Mouse (Mus musculus) lung, postnatal 0 days (tissue): ENCODE measurements around the gene Irf2. TPM values are rescaled to one million over a fixed set of nuclear protein-coding genes. Genes with fewer than 3 reads are reported as not detected.

Experiments used
- ATAC-seq: fragments of 200-750 bp; cut with Nextera tagmentation; 2 replicates; pipeline ENCODE4 v1.8.0; 2017; ENCODE audit warnings: moderate library complexity
- DNase-seq: peaks from one replicate; pipeline ENCODE4 v3.0.0-alpha.2; 2016; ENCODE audit warnings: low spot score
- H3K27ac ChIP-seq: fragments of 300-500 bp; sonication (generic); 2 replicates; pipeline ENCODE4 v1.5.1; 2014; ENCODE audit warnings: antibody characterized with exemption, mild to moderate bottlenecking, low read length, mixed read lengths
- H3K27me3 ChIP-seq: fragments of 300-500 bp; sonication (generic); replicated peaks from 2 replicates; pipeline ENCODE4 v1.6.1; 2014; ENCODE audit warnings: low read length, mixed read lengths; ENCODE audit not compliant: insufficient read depth
- H3K36me3 ChIP-seq: fragments of 300-500 bp; sonication (generic); 2 replicates; pipeline ENCODE4 v1.6.1; 2014; ENCODE audit warnings: low read length, mixed read lengths; ENCODE audit not compliant: insufficient read depth
- H3K4me1 ChIP-seq: fragments of 300-500 bp; sonication (generic); 2 replicates; pipeline ENCODE4 v1.6.1; 2014; ENCODE audit warnings: antibody characterized with exemption, low read depth, low read length, mixed read lengths; ENCODE audit not compliant: insufficient read depth
- H3K4me2 ChIP-seq: fragments of 300-500 bp; sonication (generic); replicated peaks from 2 replicates; pipeline ENCODE4 v1.6.1; 2014; ENCODE audit warnings: low read depth, mild to moderate bottlenecking, low read length, moderate library complexity, mixed read lengths
- H3K4me3 ChIP-seq: fragments of 300-500 bp; sonication (generic); 2 replicates; pipeline ENCODE4 v1.5.1; 2014; ENCODE audit warnings: low read depth, low read length
- H3K9ac ChIP-seq: fragments of 300-500 bp; sonication (generic); replicated peaks from 2 replicates; pipeline ENCODE4 v1.6.1; 2014; ENCODE audit warnings: low read depth, mild to moderate bottlenecking
- H3K9me3 ChIP-seq: fragments of 300-500 bp; sonication (generic); 2 replicates; pipeline ENCODE4 v1.6.1; 2016; ENCODE audit warnings: low read length, mixed read lengths
- CTCF ChIP-seq: IDR thresholded peaks from 2 replicates; pipeline ENCODE4 v1.5.1; 2016; ENCODE audit warnings: antibody characterized with exemption, mild to moderate bottlenecking
- EP300 ChIP-seq: IDR thresholded peaks from 2 replicates; pipeline ENCODE4 v1.6.1; 2016; ENCODE audit warnings: antibody characterized with exemption, mild to moderate bottlenecking, control low read depth
- WGBS: fragments of 180-500 bp; shearing (Covaris S2); extraction: QIAGEN DNeasy Blood & Tissue Kit; methylation state at CpG from one replicate; pipeline ENCODE4 v1.1.7; 2014; 5-methylcytosine and 5-hydroxymethylcytosine counted together
- polyA plus RNA-seq: library from polyadenylated mRNA; unstranded; fragments of >200 nt; fragmentation: Nextera tagmentation; extraction: Ambion mirVana; gene quantifications from 2 replicates; pipeline ENCODE4 v1.2.1, GENCODE M21; 2015

Irf2 gene
- polyA plus RNA-seq, 1 experiment from 2014 or later: 64.9 TPM

- WGBS: 84% methylated on average over 2 of the region's 2 CpGs
Observed at GRCm38 (mm10) chr8:46885786-46886185, 146.3 kb downstream of the Irf2 start.

GRCm38 (mm10) chr8:46886216-46886615 lies 146.7 kb downstream of the Irf2 start:
- no peak for ATAC-seq
- Histone ChIP-seq H3K4me3 (no peak overlapping the region), H3K27me3 (no peaks in the 10 kb centered on the region), H3K9me3 (no peaks in the 10 kb centered on the region), H3K27ac (no peak overlapping the region), H3K4me2 (no peak overlapping the region), H3K36me3 (no peaks in the 10 kb centered on the region), H3K9ac (no peak overlapping the region), H3K4me1 (peaks cover 10% of the 10 kb centered on the region; the same call in 1 of the 2 replicates)
- WGBS: 85% methylated on average over 1 of the region's 1 CpGs
- DNase-seq: no peak
- TF ChIP-seq EP300 (no peak), CTCF (no peak)

More at GRCm38 (mm10) chr8:46885786-46886185, 146.3 kb downstream of the Irf2 start:
- Histone ChIP-seq H3K4me1 (peaks cover 10% of the 10 kb centered on the region; the same call in 1 of the 2 replicates), H3K9me3 (no peaks in the 10 kb centered on the region), H3K4me3 (no peak overlapping the region), H3K4me2 (no peak overlapping the region), H3K36me3 (no peaks in the 10 kb centered on the region), H3K27me3 (no peaks in the 10 kb centered on the region), H3K9ac (no peak overlapping the region), H3K27ac (no peak overlapping the region)
- TF ChIP-seq CTCF (no peak), EP300 (no peak)
- no peak for DNase-seq
- no peak for ATAC-seq

GRCm38 (mm10) chr8:46887396-46887795 lies 147.9 kb downstream of the Irf2 start:
- Histone ChIP-seq H3K4me3 (no peak overlapping the region), H3K9me3 (no peaks in the 10 kb centered on the region), H3K27ac (peak overlapping the region; percentile 62; the same call in 1 of the 2 replicates), H3K4me2 (no peak overlapping the region), H3K27me3 (no peaks in the 10 kb centered on the region), H3K4me1 (peaks cover 10% of the 10 kb centered on the region; the same call in 1 of the 2 replicates), H3K36me3 (no peaks in the 10 kb centered on the region), H3K9ac (no peak overlapping the region)
- peak; percentile 66 for DNase-seq
- whole genome bisulfite sequencing: 47% methylated on average over 5 of the region's 6 CpGs
- peak; percentile 18; the same call in 1 of the 2 replicates for ATAC-seq
- TF ChIP-seq CTCF (no peak), EP300 (no peak)

- no peak overlapping the region for H3K4me3 ChIP-seq
- ATAC-seq (peak; percentile 80), DNase-seq (peak; percentile 90)
- H3K27me3 ChIP-seq: no peaks in the 10 kb centered on the region
- H3K9ac ChIP-seq: no peak overlapping the region
- peak overlapping the region; percentile 62 for H3K27ac ChIP-seq
- H3K4me1 ChIP-seq: peaks cover 10% of the 10 kb centered on the region; the same call in 1 of the 2 replicates
- H3K4me2 ChIP-seq: no peak overlapping the region
- TF ChIP-seq EP300: peak; percentile 95
- TF ChIP-seq CTCF: peak; percentile 25
- no peaks in the 10 kb centered on the region for H3K36me3 ChIP-seq
- no peaks in the 10 kb centered on the region for H3K9me3 ChIP-seq
- 11% methylated on average over 4 of the region's 4 CpGs for WGBS
Observed at GRCm38 (mm10) chr8:46888575-46888974, 149.0 kb downstream of the Irf2 start.

- TF ChIP-seq EP300: no peak
- no peak for TF ChIP-seq CTCF
Observed at GRCm38 (mm10) chr8:46890241-46890640, 150.7 kb downstream of the Irf2 start.

GRCm38 (mm10) chr8:46892511-46893273 lies 153.2 kb downstream of the Irf2 start:
- peak; percentile 37; the same call in 1 of the 2 replicates for TF ChIP-seq EP300
- TF ChIP-seq CTCF: no peak
- peak; percentile 85 for DNase-seq

More at GRCm38 (mm10) chr8:46890241-46890640, 150.7 kb downstream of the Irf2 start:
- Histone ChIP-seq H3K4me2 (no peak overlapping the region), H3K4me1 (peaks cover 10% of the 10 kb centered on the region; the same call in 1 of the 2 replicates), H3K9ac (no peak overlapping the region), H3K36me3 (no peaks in the 10 kb centered on the region), H3K27ac (peak overlapping the region; percentile 51; the same call in 1 of the 2 replicates), H3K9me3 (no peaks in the 10 kb centered on the region), H3K27me3 (no peaks in the 10 kb centered on the region), H3K4me3 (no peak overlapping the region)
- DNase-seq: peak; percentile 50
- WGBS: 65% methylated on average over 4 of the region's 4 CpGs
- no peak for ATAC-seq

More at GRCm38 (mm10) chr8:46892511-46893273, 153.2 kb downstream of the Irf2 start:
- Histone ChIP-seq H3K36me3 (no peaks in the 10 kb centered on the region), H3K27ac (peak overlapping the region; percentile 51; the same call in 1 of the 2 replicates), H3K9me3 (no peaks in the 10 kb centered on the region), H3K27me3 (no peaks in the 10 kb centered on the region), H3K4me2 (peak overlapping the region; percentile 27), H3K9ac (no peak overlapping the region), H3K4me3 (no peak overlapping the region), H3K4me1 (peaks cover 10% of the 10 kb centered on the region; the same call in 1 of the 2 replicates)
- 48% methylated on average over 22 of the region's 22 CpGs for WGBS
- peak; percentile 76 for ATAC-seq
